Mouse (Mus musculus) erythroid progenitor cell, adult 5-6 weeks (primary cell): Measurements from ENCODE around the gene Vezt. TPM values are rescaled to one million over a fixed set of nuclear protein-coding genes. Genes with fewer than 3 reads are reported as not detected.

ENCODE experiments used
- total RNA-seq, 2 experiments: library from RNA; stranded (forward) in 1 of 2; stranded (reverse) in 1 of 2; fragments of 150-400 nt in 1 of 2; fragments of 186-747, 209-891 nt in 1 of 2; gene quantifications; 2 replicates each; pipeline versions ENCODE4 v1.2.3 to v1.2.4; 2015 to 2017; ENCODE audit warnings: low replicate concordance in 2 of 2

Gene Vezt
- total RNA-seq, 2 experiments from 2014 or later = 20.4 to 25.6 TPM

Other genes starting within 250 kb of the Vezt start
- not detected in 2 replicates for gene Usp44, start 204.3 kb downstream of the Vezt start, total RNA-seq (2015; ENCODE audit: low replicate concordance)
- gene Usp44, start 204.3 kb downstream of the Vezt start, total RNA-seq (2017; ENCODE audit: low replicate concordance) = not detected in 2 replicates
- 1,957 and 2,402 TPM in 2 replicates for gene Metap2, start 138.7 kb downstream of the Vezt start, total RNA-seq (2015; ENCODE audit: low replicate concordance)
- 2,822 and 3,110 TPM in 2 replicates for gene Metap2, start 138.7 kb downstream of the Vezt start, total RNA-seq (2017; ENCODE audit: low replicate concordance)
- gene Fgd6, start 184 bp upstream of the Vezt start, total RNA-seq (2015; ENCODE audit: low replicate concordance) = 7.9 and 13.0 TPM in 2 replicates
- 9.4 and 13.7 TPM in 2 replicates for gene Fgd6, start 184 bp upstream of the Vezt start, total RNA-seq (2017; ENCODE audit: low replicate concordance)
- 0.84 and 2.2 TPM in 2 replicates for gene Nr2c1, start 112.2 kb upstream of the Vezt start, total RNA-seq (2015; ENCODE audit: low replicate concordance)
- gene Nr2c1, start 112.2 kb upstream of the Vezt start, total RNA-seq (2017; ENCODE audit: low replicate concordance) = 0.64 and 1.4 TPM in 2 replicates
- gene Ndufa12, start 162.9 kb upstream of the Vezt start, total RNA-seq (2015; ENCODE audit: low replicate concordance) = 33.9 and 44.4 TPM in 2 replicates
- gene Ndufa12, start 162.9 kb upstream of the Vezt start, total RNA-seq (2017; ENCODE audit: low replicate concordance) = 56.6 and 63.0 TPM in 2 replicates